In genomic region chr12:111813766-111814617, GRCm38 (mm10) we compare ENCODE assay signal across 8 mouse cellular contexts. TPM values are rescaled to one million over a fixed set of nuclear protein-coding genes. Genes with fewer than 3 reads are reported as not detected.
DNase-seq lines count a peak whose midpoint lies in the region; ATAC-seq lines count a peak whose summit lies in the region.

Xrcc3 (minus strand) TSS chr12:111813873.
Zfyve21 (plus strand) TSS chr12:111814170.

- WGBS in heart, embryonic 13.5 days: under 1% methylated on average over 87 of the region's 87 CpGs
- 2% methylated on average over 87 of the region's 87 CpGs for WGBS in liver, embryonic 12.5 days (ENCODE audit: insufficient replicate concordance)
- under 1% methylated on average over 86 of the region's 87 CpGs for WGBS in stomach, embryonic 15.5 days

- H3K4me2 ChIP-seq in heart, embryonic 13.5 days: peak within 1 kb of the TSS; percentile 91
- H3K4me2 ChIP-seq in liver, embryonic 12.5 days: peak within 1 kb of the TSS; percentile 89
- peak within 1 kb of the TSS; percentile 90 for H3K4me2 ChIP-seq in stomach, embryonic 15.5 days

- DNase-seq in CD4-positive, CD25-positive, alpha-beta regulatory T cell, adult 2 months (ENCODE audit: low read depth, low spot score): peak; percentile 98
- peak; percentile 91 for DNase-seq in fat pad, adult 2 months (ENCODE audit: extremely low read depth, low read depth, low spot score)
- peak; percentile 98 for DNase-seq in kidney, postnatal 10 days
- peak; percentile 98 for DNase-seq in natural killer cell, adult 2 months (ENCODE audit: low spot score in 2 of 2)

- H3K9ac ChIP-seq in heart, embryonic 13.5 days: peak within 1 kb of the TSS; percentile 91
- peak within 1 kb of the TSS; percentile 83 for H3K9ac ChIP-seq in liver, embryonic 12.5 days
- peak within 1 kb of the TSS; percentile 63 for H3K9ac ChIP-seq in stomach, embryonic 15.5 days

- ATAC-seq in heart, embryonic 13.5 days (ENCODE audit: extremely low read depth, insufficient number of reproducible peaks, low FRiP score, low TSS enrichment): peak; percentile 98
- ATAC-seq in liver, embryonic 12.5 days: peak; percentile 93
- peak; percentile 97 for ATAC-seq in stomach, embryonic 15.5 days (ENCODE audit: insufficient read depth, low FRiP score, low read depth)

- H3K4me1 ChIP-seq in brown adipose tissue, adult 24 weeks (ENCODE audit: control insufficient read depth, insufficient read depth, insufficient read length, low read length): no peaks in the 10 kb centered on the region; the same call in 1 of the 2 replicates
- peaks cover 69% of the 10 kb centered on the region for H3K4me1 ChIP-seq in heart, embryonic 13.5 days
- H3K4me1 ChIP-seq in liver, embryonic 12.5 days: peaks cover 84% of the 10 kb centered on the region
- H3K4me1 ChIP-seq in stomach, embryonic 15.5 days: peaks cover 58% of the 10 kb centered on the region

- peak within 1 kb of the TSS; percentile 54 for H3K27ac ChIP-seq in brown adipose tissue, adult 24 weeks (replicated peaks; ENCODE audit: low read depth, low read length)
- peak within 1 kb of the TSS; percentile 95 for H3K27ac ChIP-seq in heart, embryonic 13.5 days (replicated peaks)
- peak within 1 kb of the TSS; percentile 96 for H3K27ac ChIP-seq in liver, embryonic 12.5 days
- peak within 1 kb of the TSS; percentile 93 for H3K27ac ChIP-seq in stomach, embryonic 15.5 days

- peaks cover 15% of the 10 kb centered on the region for H3K36me3 ChIP-seq in heart, embryonic 13.5 days
- H3K36me3 ChIP-seq in liver, embryonic 12.5 days: peaks cover 45% of the 10 kb centered on the region
- H3K36me3 ChIP-seq in stomach, embryonic 15.5 days: no peaks in the 10 kb centered on the region

- H3K9me3 ChIP-seq in heart, embryonic 13.5 days: no peaks in the 10 kb centered on the region
- no peaks in the 10 kb centered on the region for H3K9me3 ChIP-seq in liver, embryonic 12.5 days (replicated peaks)
- H3K9me3 ChIP-seq in stomach, embryonic 15.5 days: no peaks in the 10 kb centered on the region

- H3K4me3 ChIP-seq in brown adipose tissue, adult 24 weeks (ENCODE audit: insufficient read depth, low read depth, low read length): peak within 1 kb of the TSS; percentile 78
- H3K4me3 ChIP-seq in heart, embryonic 13.5 days: peak within 1 kb of the TSS; percentile 85
- peak within 1 kb of the TSS; percentile 79 for H3K4me3 ChIP-seq in liver, embryonic 12.5 days
- H3K4me3 ChIP-seq in stomach, embryonic 15.5 days (replicated peaks): peak within 1 kb of the TSS; percentile 67

- H3K27me3 ChIP-seq in heart, embryonic 13.5 days (replicated peaks): no peaks in the 10 kb centered on the region
- no peaks in the 10 kb centered on the region for H3K27me3 ChIP-seq in liver, embryonic 12.5 days (replicated peaks)
- no peaks in the 10 kb centered on the region for H3K27me3 ChIP-seq in stomach, embryonic 15.5 days (replicated peaks)

RNA-seq across cellular contexts. Expression of gene Xrcc3, which starts in this region (rescaled TPM):
- 3.8 and 6.8 TPM in 2 replicates for polyA plus RNA-seq in brown adipose tissue, adult 24 weeks (2012; ENCODE audit: insufficient read depth, insufficient read length, missing spikeins)
- polyA plus RNA-seq in heart, embryonic 13.5 days (2015; fragmentation: Nextera tagmentation; extraction: Ambion mirVana): 6.0 and 7.0 TPM in 2 replicates
- polyA plus RNA-seq in liver, embryonic 12.5 days (2016; fragmentation: Nextera tagmentation; extraction: Ambion mirVana): 7.7 and 8.2 TPM in 2 replicates
- 7.2 and 8.5 TPM in 2 replicates for polyA plus RNA-seq in stomach, embryonic 15.5 days (2015; fragmentation: Nextera tagmentation; extraction: Ambion mirVana)

RNA-seq across cellular contexts. Expression of gene Zfyve21, which starts in this region (rescaled TPM):
- polyA plus RNA-seq in brown adipose tissue, adult 24 weeks (2012; ENCODE audit: insufficient read depth, insufficient read length, missing spikeins): 36.1 and 41.4 TPM in 2 replicates
- polyA plus RNA-seq in heart, embryonic 13.5 days (2015; fragmentation: Nextera tagmentation; extraction: Ambion mirVana): 74.6 and 85.2 TPM in 2 replicates
- 60.6 and 61.9 TPM in 2 replicates for polyA plus RNA-seq in liver, embryonic 12.5 days (2016; fragmentation: Nextera tagmentation; extraction: Ambion mirVana)
- polyA plus RNA-seq in stomach, embryonic 15.5 days (2015; fragmentation: Nextera tagmentation; extraction: Ambion mirVana): 134 and 140 TPM in 2 replicates

Comparison
In these comparisons a context has a peak if more than half of its experiments do, and no peak if none do; other contexts are left out.
1. Peak in every context shown above with its lines: DNase-seq, ATAC-seq, H3K4me3 ChIP-seq and H3K27ac ChIP-seq.